Mouse (Mus musculus): Measurements from ENCODE around the gene Unc13a.

Unc13a gene

GRCm38 (mm10) chr8:71686143-71686734 lies 14.7 kb upstream of the Unc13a start:
- no peak for DNase-seq

GRCm38 (mm10) chr8:71685573-71685972 lies 14.0 kb upstream of the Unc13a start:
- DNase-seq: no peak

GRCm38 (mm10) chr8:71684701-71685100 lies 13.1 kb upstream of the Unc13a start:
- no peak for DNase-seq

- no peak for DNase-seq
These were observed 11.3 kb upstream of the Unc13a start for GRCm38 (mm10) chr8:71682832-71683231.

GRCm38 (mm10) chr8:71681369-71681915 lies 9.9 kb upstream of the Unc13a start:
- no peak for DNase-seq

- DNase-seq: peak; percentile 36
These were observed 8.9 kb upstream of the Unc13a start for GRCm38 (mm10) chr8:71680471-71680870.

GRCm38 (mm10) chr8:71679550-71680168 lies 8.1 kb upstream of the Unc13a start:
- no peak for DNase-seq

GRCm38 (mm10) chr8:71679116-71679515 lies 7.6 kb upstream of the Unc13a start:
- no peak for DNase-seq

GRCm38 (mm10) chr8:71678216-71678615 lies 6.7 kb upstream of the Unc13a start:
- DNase-seq: no peak

- DNase-seq: peak; percentile 44
These were observed 6.0 kb upstream of the Unc13a start for GRCm38 (mm10) chr8:71677555-71677954.

GRCm38 (mm10) chr8:71676803-71677202 lies 5.2 kb upstream of the Unc13a start:
- no peak for DNase-seq

- peak; percentile 54 for DNase-seq
These were observed 4.6 kb upstream of the Unc13a start, which contains the start of gene Jak3 for GRCm38 (mm10) chr8:71676020-71676741. Gene Jak3, plus strand, starts transcription at chr8:71676296.

GRCm38 (mm10) chr8:71675456-71676019 lies 4.0 kb upstream of the Unc13a start:
- no peak for DNase-seq

- DNase-seq: no peak
These were observed 2.5 kb upstream of the Unc13a start for GRCm38 (mm10) chr8:71674071-71674470.

GRCm38 (mm10) chr8:71672168-71672735 lies 695 bp upstream of the Unc13a start:
- DNase-seq: no peak

- no peak for DNase-seq
These were observed 672 bp downstream of the Unc13a start for GRCm38 (mm10) chr8:71670621-71671548.

GRCm38 (mm10) chr8:71670198-71670597 lies 1.4 kb downstream of the Unc13a start:
- no peak for DNase-seq

GRCm38 (mm10) chr8:71668220-71668975 lies 3.2 kb downstream of the Unc13a start:
- DNase-seq: no peak

GRCm38 (mm10) chr8:71667256-71667655 lies 4.3 kb downstream of the Unc13a start:
- DNase-seq: no peak

GRCm38 (mm10) chr8:71666855-71667254 lies 4.7 kb downstream of the Unc13a start:
- no peak for DNase-seq
